Mouse (Mus musculus) right cerebral cortex, postnatal 10 days (tissue): ENCODE data around the gene Nnat.

Source experiments
- DNase-seq, 2 experiments: peaks; one replicate each; pipeline ENCODE4 v3.0.0; 2021; ENCODE audit warnings: low spot score in 2 of 2

Gene Nnat

DNA sequence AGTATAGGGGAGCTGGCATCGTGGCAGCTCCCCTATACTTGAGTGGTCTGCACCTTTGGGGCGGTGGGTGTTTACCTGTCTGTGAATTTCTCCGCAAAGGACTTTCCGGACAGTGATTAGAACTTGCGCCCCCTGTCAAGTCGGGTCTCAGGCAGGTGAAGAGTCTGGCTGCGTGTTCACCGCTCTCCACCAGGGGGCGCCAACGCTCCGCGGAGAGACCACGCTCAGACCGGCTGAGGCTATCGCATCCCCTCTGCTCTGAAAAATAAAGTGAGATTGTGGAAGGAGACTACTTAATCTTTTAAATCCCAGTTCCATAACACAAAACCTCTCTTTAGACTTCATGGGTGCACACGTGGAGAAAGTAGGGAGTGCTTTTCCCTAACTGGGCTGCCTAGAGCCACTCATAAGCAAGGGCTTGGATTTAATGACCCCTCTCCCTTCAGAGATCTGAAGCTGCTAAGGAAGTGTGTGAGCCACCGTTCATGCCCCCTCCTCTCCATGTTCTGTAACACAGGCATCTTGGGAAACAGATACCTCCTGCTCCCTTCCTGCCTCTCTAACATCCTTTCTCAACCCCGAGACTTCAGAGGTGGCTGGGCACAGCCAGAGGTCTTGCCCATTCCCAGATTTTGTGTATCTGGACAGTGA, 45.3 kb downstream of the Nnat start:
- DNase-seq, result peak; percentile 68 to 87

DNA sequence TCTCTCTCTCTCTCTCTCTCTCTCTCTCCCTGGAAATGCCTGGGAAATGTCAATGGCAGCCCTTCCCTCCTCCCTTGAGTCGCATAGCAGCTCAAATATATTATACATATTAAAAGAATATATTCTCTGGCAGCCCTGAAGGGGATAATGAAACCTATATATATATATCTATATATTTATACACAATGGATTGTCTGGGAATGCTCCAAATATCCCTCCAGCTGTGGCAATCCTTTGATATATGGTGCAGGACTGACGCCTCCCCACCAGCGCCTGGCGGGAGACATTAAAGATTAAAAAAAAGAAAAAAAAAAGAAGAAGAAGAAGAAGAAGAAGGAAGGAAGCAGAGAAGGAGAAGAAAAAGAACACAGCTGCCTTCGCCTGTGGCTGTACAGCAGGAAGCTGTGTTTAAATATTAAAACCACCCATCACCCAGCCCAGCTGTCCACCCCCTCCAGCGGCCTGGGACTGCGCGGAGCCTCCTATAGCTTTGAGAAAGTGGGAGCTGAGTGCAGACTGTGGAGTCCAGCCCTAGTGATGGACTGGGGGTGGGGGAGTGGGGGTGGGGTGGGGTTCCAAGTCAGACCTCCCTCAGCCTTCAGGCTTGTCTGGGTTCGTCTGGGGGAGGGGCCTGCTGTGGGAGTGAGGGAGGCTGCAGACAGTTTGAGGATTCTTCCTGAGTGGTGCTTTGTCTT, 47.8 kb downstream of the Nnat start:
- DNase-seq, result peak in 1 of 2 experiments; percentile 9

DNA sequence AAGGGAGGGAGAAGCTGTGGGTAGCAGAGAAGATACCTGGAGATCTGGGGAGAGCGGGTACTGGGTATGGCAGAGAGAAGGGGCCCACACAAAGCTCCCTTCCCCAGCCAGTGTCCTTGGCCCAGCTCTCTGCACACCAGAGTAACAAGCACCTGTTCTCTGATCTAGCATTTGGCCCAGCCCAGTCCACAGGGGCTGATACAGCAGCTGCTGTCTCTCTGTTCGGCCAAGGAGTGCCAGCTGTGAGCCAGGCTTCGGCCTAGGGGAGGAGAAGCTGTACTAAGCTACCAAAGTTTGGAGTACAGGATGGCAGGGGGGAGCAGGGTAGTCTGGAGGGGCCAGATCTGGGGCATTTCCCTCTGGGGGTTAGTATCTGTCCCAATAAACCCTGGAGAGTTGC, 51.9 kb downstream of the Nnat start:
- no peak for DNase-seq
